In genomic region chr11:61971441-61972221, GRCm38 (mm10) we compare ENCODE assay signal across 21 mouse cellular contexts. TPM values are rescaled to one million over a fixed set of nuclear protein-coding genes. Genes with fewer than 3 reads are reported as not detected.
DNase-seq lines count a peak whose midpoint lies in the region; ATAC-seq and TF ChIP-seq lines count a peak whose summit lies in the region.
"Had no signal": no experiment of that assay in that cellular context is flagged by ENCODE, and none has a peak within 500 bp of the region (broad histone marks: within the 10 kb centered on the region; RNA-seq: fewer than 3 reads in every experiment).

No protein-coding gene starts in this region.

- no peak overlapping the region for H3K27ac ChIP-seq in embryonic facial prominence, embryonic 14.5 days (replicated peaks; ENCODE audit: low read depth, low read length)
- H3K27ac ChIP-seq in embryonic facial prominence, embryonic 10.5 days (replicated peaks), result no peak overlapping the region
- H3K27ac ChIP-seq in liver, embryonic 12.5 days, result 0 out of 2 replicates have a peak overlapping the region, but pooled peaks have one; percentile 36
- no peak overlapping the region for H3K27ac ChIP-seq in liver, postnatal 0 days (ENCODE audit: low read depth)
- H3K27ac ChIP-seq in embryonic fibroblast, embryonic 13.5 days (ENCODE audit: insufficient read depth, low read length), result peak overlapping the region; percentile 78; the same call in 1 of the 2 replicates
- H3K27ac ChIP-seq: forebrain, embryonic 10.5 days; limb, embryonic 15.5 days; midbrain, embryonic 15.5 days; neural tube, embryonic 13.5 days had no signal

- H3K79me2 ChIP-seq in myocyte (ENCODE audit: control insufficient read depth, insufficient read depth), result no peaks in the 10 kb centered on the region

- TF ChIP-seq EP300 in liver, postnatal 0 days (IDR thresholded peaks at IDR 0.05; ENCODE audit: low read depth), result no peak

- no peaks in the 10 kb centered on the region for H3K27me3 ChIP-seq in embryonic facial prominence, embryonic 14.5 days (replicated peaks; ENCODE audit: control insufficient read depth, insufficient read depth, low read length)
- H3K27me3 ChIP-seq in embryonic facial prominence, embryonic 10.5 days (replicated peaks; ENCODE audit: low read depth, poor library complexity, severe bottlenecking), result no peaks in the 10 kb centered on the region
- no peaks in the 10 kb centered on the region for H3K27me3 ChIP-seq in liver, embryonic 12.5 days (replicated peaks)
- H3K27me3 ChIP-seq in liver, postnatal 0 days (ENCODE audit: insufficient read depth, low read length), result no peaks in the 10 kb centered on the region
- no peaks in the 10 kb centered on the region for H3K27me3 ChIP-seq in myocyte (ENCODE audit: control insufficient read depth, insufficient read depth, insufficient read length)
- H3K27me3 ChIP-seq: limb, embryonic 15.5 days; midbrain, embryonic 15.5 days; neural tube, embryonic 13.5 days had no signal

- H3K4me1 ChIP-seq in embryonic facial prominence, embryonic 14.5 days (ENCODE audit: control insufficient read depth, insufficient read depth, low read length), result peaks cover 13% of the 10 kb centered on the region
- H3K4me1 ChIP-seq in embryonic facial prominence, embryonic 10.5 days, result peaks cover 19% of the 10 kb centered on the region
- peaks cover 86% of the 10 kb centered on the region for H3K4me1 ChIP-seq in liver, embryonic 12.5 days
- H3K4me1 ChIP-seq in liver, postnatal 0 days (ENCODE audit: insufficient read depth), result peaks cover 18% of the 10 kb centered on the region
- peaks cover 18% of the 10 kb centered on the region for H3K4me1 ChIP-seq in embryonic fibroblast, embryonic 13.5 days (ENCODE audit: control insufficient read depth, insufficient read depth, low read length)
- H3K4me1 ChIP-seq: midbrain, embryonic 15.5 days had no signal

- no peaks in the 10 kb centered on the region for H3K36me3 ChIP-seq in embryonic facial prominence, embryonic 14.5 days (ENCODE audit: control insufficient read depth, insufficient read depth, low read length)
- no peaks in the 10 kb centered on the region for H3K36me3 ChIP-seq in embryonic facial prominence, embryonic 10.5 days (replicated peaks)
- peaks cover 7% of the 10 kb centered on the region; the same call in 1 of the 2 replicates for H3K36me3 ChIP-seq in liver, embryonic 12.5 days
- H3K36me3 ChIP-seq in liver, postnatal 0 days (replicated peaks; ENCODE audit: insufficient read depth, low read length), result no peaks in the 10 kb centered on the region
- no peaks in the 10 kb centered on the region for H3K36me3 ChIP-seq in myocyte (ENCODE audit: control insufficient read depth, insufficient read depth)
- H3K36me3 ChIP-seq: forebrain, embryonic 10.5 days; limb, embryonic 15.5 days; midbrain, embryonic 15.5 days; neural tube, embryonic 13.5 days had no signal

- no peak for TF ChIP-seq CTCF in liver, postnatal 0 days (IDR thresholded peaks at IDR 0.05; ENCODE audit: low read depth)
- TF ChIP-seq CTCF in embryonic fibroblast, embryonic 13.5 days (IDR thresholded peaks at IDR 0.05; ENCODE audit: borderline replicate concordance, insufficient read depth, low read length), result no peak

- 39% methylated on average over 7 of the region's 7 CpGs for WGBS in embryonic facial prominence, embryonic 14.5 days
- WGBS in embryonic facial prominence, embryonic 10.5 days, result 60% methylated on average over 7 of the region's 7 CpGs
- 68% methylated on average over 7 of the region's 7 CpGs for WGBS in liver, embryonic 12.5 days (ENCODE audit: insufficient replicate concordance)
- 70% methylated on average over 7 of the region's 7 CpGs for WGBS in liver, postnatal 0 days (ENCODE audit: insufficient replicate concordance)

- H3K4me3 ChIP-seq in embryonic facial prominence, embryonic 14.5 days (ENCODE audit: low read depth, low read length), result no peak overlapping the region
- H3K4me3 ChIP-seq in embryonic facial prominence, embryonic 10.5 days, result no peak overlapping the region
- H3K4me3 ChIP-seq in liver, embryonic 12.5 days, result no peak overlapping the region
- H3K4me3 ChIP-seq in liver, postnatal 0 days (ENCODE audit: low read depth, low read length), result no peak overlapping the region
- H3K4me3 ChIP-seq in embryonic fibroblast, embryonic 13.5 days (ENCODE audit: insufficient read depth, low read length), result no peak overlapping the region
- no peak overlapping the region for H3K4me3 ChIP-seq in myocyte
- H3K4me3 ChIP-seq: forebrain, embryonic 10.5 days; limb, embryonic 15.5 days; midbrain, embryonic 15.5 days; neural tube, embryonic 13.5 days had no signal

- DNase-seq in embryonic facial prominence, embryonic 14.5 days (ENCODE audit: low spot score), result peak; percentile 40
- no peak for DNase-seq in embryonic facial prominence, embryonic 10.5 days (ENCODE audit: low spot score)
- DNase-seq in liver, postnatal 0 days, result no peak
- DNase-seq in right cerebral cortex, adult 2 months (ENCODE audit: low spot score in 2 of 2), result no peak
- DNase-seq: adrenal gland, adult 8-10 months; kidney, postnatal 14 days; layer of hippocampus, postnatal 36 days; lung, postnatal 4 days; retina, postnatal 1 day had no signal

- no peak overlapping the region for H3K9ac ChIP-seq in embryonic facial prominence, embryonic 14.5 days (ENCODE audit: low read depth, low read length)
- no peak overlapping the region for H3K9ac ChIP-seq in liver, embryonic 12.5 days
- no peak overlapping the region for H3K9ac ChIP-seq in liver, postnatal 0 days (replicated peaks)
- H3K9ac ChIP-seq: limb, embryonic 15.5 days; lung, embryonic 14.5 days; midbrain, embryonic 15.5 days; neural tube, embryonic 13.5 days had no signal

- no peak for TF ChIP-seq POLR2A in embryonic fibroblast, embryonic 13.5 days (IDR thresholded peaks at IDR 0.05; ENCODE audit: low read depth, low read length)
- TF ChIP-seq POLR2A in myocyte (IDR thresholded peaks at IDR 0.05; ENCODE audit: insufficient read length, low read depth), result no peak

- H3K4me2 ChIP-seq in embryonic facial prominence, embryonic 14.5 days (ENCODE audit: low read depth, low read length), result no peak overlapping the region
- H3K4me2 ChIP-seq in liver, embryonic 12.5 days, result no peak overlapping the region
- H3K4me2 ChIP-seq in liver, postnatal 0 days (ENCODE audit: low read depth, low read length), result no peak overlapping the region
- peak overlapping the region; percentile 55 for H3K4me2 ChIP-seq in myocyte (ENCODE audit: low read depth)
- H3K4me2 ChIP-seq: heart, embryonic 11.5 days; limb, embryonic 15.5 days; lung, embryonic 14.5 days; midbrain, embryonic 15.5 days; neural tube, embryonic 13.5 days had no signal

- peak; percentile 57; the same call in 1 of the 2 replicates for ATAC-seq in embryonic facial prominence, embryonic 14.5 days (ENCODE audit: low read depth)
- ATAC-seq in liver, embryonic 12.5 days, result no peak
- ATAC-seq in liver, postnatal 0 days, result no peak
- ATAC-seq: activated CD4-positive, CD25-positive, alpha-beta regulatory T cell, adult 4 months; hindbrain, embryonic 16.5 days; intestine, embryonic 16.5 days; midbrain, embryonic 15.5 days had no signal

- H3K9me3 ChIP-seq in embryonic facial prominence, embryonic 14.5 days (ENCODE audit: control insufficient read depth, low read length), result no peaks in the 10 kb centered on the region
- no peaks in the 10 kb centered on the region for H3K9me3 ChIP-seq in embryonic facial prominence, embryonic 10.5 days
- no peaks in the 10 kb centered on the region for H3K9me3 ChIP-seq in liver, embryonic 12.5 days (replicated peaks)
- no peaks in the 10 kb centered on the region for H3K9me3 ChIP-seq in liver, postnatal 0 days (ENCODE audit: low read length)
- H3K9me3 ChIP-seq: forebrain, embryonic 10.5 days; limb, embryonic 15.5 days; midbrain, embryonic 15.5 days; neural tube, embryonic 13.5 days had no signal

- no peak overlapping the region for H3ac ChIP-seq in myocyte (ENCODE audit: control insufficient read depth, insufficient read length)

TF ChIP-seq in myocyte, 11 proteins besides CTCF, POLR2A, EP300 and RAD21:
- no peak for TF ChIP-seq MAX (IDR thresholded peaks at IDR 0.05; ENCODE audit: low read depth)
- TF ChIP-seq MYOG (IDR thresholded peaks at IDR 0.05; ENCODE audit: control insufficient read depth in 1 of 3, insufficient read depth in 1 of 3, insufficient read length in 2 of 3, low read depth in 2 of 3), result no peak
- TF ChIP-seq USF1 (IDR thresholded peaks at IDR 0.05; ENCODE audit: low read depth), result no peak
- no peak for TF ChIP-seq TCF12 (IDR thresholded peaks at IDR 0.05; ENCODE audit: insufficient read depth, poor library complexity, severe bottlenecking)
- no peak for TF ChIP-seq MYOD1 (IDR thresholded peaks at IDR 0.05; ENCODE audit: control insufficient read depth in 1 of 3, insufficient read length in 2 of 3, low read depth in 2 of 3)
- TF ChIP-seq TCF3 (IDR thresholded peaks at IDR 0.05; ENCODE audit: insufficient read length, low read depth), result no peak
- no peak for TF ChIP-seq REST (IDR thresholded peaks at IDR 0.05; ENCODE audit: insufficient read depth, insufficient read length)
- TF ChIP-seq E2F4 (IDR thresholded peaks at IDR 0.05; ENCODE audit: insufficient read depth), result no peak
- no peak for TF ChIP-seq SRF (IDR thresholded peaks at IDR 0.05; ENCODE audit: control insufficient read depth, insufficient read length, low read depth)
- no peak for TF ChIP-seq CEBPB (IDR thresholded peaks at IDR 0.05; ENCODE audit: insufficient read depth, poor library complexity, severe bottlenecking)
- no peak for TF ChIP-seq POLR2AphosphoS2 (IDR thresholded peaks at IDR 0.05; ENCODE audit: insufficient read length, low read depth)

RNA-seq across cellular contexts. Expression of gene Specc1, which starts 15.1 kb away (rescaled TPM):
- 10.4 and 13.5 TPM in 2 replicates for polyA plus RNA-seq in embryonic facial prominence, embryonic 14.5 days (2014; fragmentation: Nextera tagmentation; extraction: Ambion mirVana)
- polyA plus RNA-seq in embryonic facial prominence, embryonic 10.5 days (2016; fragmentation: Nextera tagmentation; extraction: Ambion mirVana), result 14.9 and 15.3 TPM in 2 replicates
- polyA plus RNA-seq in liver, embryonic 12.5 days (2016; fragmentation: Nextera tagmentation; extraction: Ambion mirVana), result 36.4 and 38.7 TPM in 2 replicates
- 19.1 and 20.7 TPM in 2 replicates for polyA plus RNA-seq in liver, postnatal 0 days (2015; fragmentation: Nextera tagmentation; extraction: Ambion mirVana)
- polyA plus RNA-seq in embryonic fibroblast, embryonic 13.5 days (2011; ENCODE audit: insufficient read length, low read depth, missing spikeins), result 47.3 and 93.9 TPM in 2 replicates
- 27.7 TPM for polyA plus RNA-seq in myocyte (2012; fragmentation: generic; extraction: Trizol)

RNA-seq across cellular contexts. Expression of gene Akap10, which starts 41.6 kb away (rescaled TPM):
- polyA plus RNA-seq in embryonic facial prominence, embryonic 14.5 days (2014; fragmentation: Nextera tagmentation; extraction: Ambion mirVana), result 12.6 and 17.9 TPM in 2 replicates
- 18.6 and 19.1 TPM in 2 replicates for polyA plus RNA-seq in embryonic facial prominence, embryonic 10.5 days (2016; fragmentation: Nextera tagmentation; extraction: Ambion mirVana)
- polyA plus RNA-seq in liver, embryonic 12.5 days (2016; fragmentation: Nextera tagmentation; extraction: Ambion mirVana), result 14.2 and 14.3 TPM in 2 replicates
- polyA plus RNA-seq in liver, postnatal 0 days (2015; fragmentation: Nextera tagmentation; extraction: Ambion mirVana), result 4.2 and 4.9 TPM in 2 replicates
- polyA plus RNA-seq in embryonic fibroblast, embryonic 13.5 days (2011; ENCODE audit: insufficient read length, low read depth, missing spikeins), result 17.6 and 20.0 TPM in 2 replicates
- 6.1 TPM for polyA plus RNA-seq in myocyte (2012; fragmentation: generic; extraction: Trizol)

Comparison
In these comparisons a context has a peak if more than half of its experiments do, and no peak if none do; other contexts are left out.
1. H3K27ac ChIP-seq: peak in liver, embryonic 12.5 days (single experiment) and embryonic fibroblast, embryonic 13.5 days (single experiment); none in embryonic facial prominence, embryonic 14.5 days (single experiment), embryonic facial prominence, embryonic 10.5 days (single experiment) and liver, postnatal 0 days (single experiment).